Mouse (Mus musculus) MEL-GATA-1-ER (cell line): ENCODE results near the gene Ikzf1.
A peak's percentile ranks its signal among the peaks of the same experiment; 100 is the strongest.

Experiments
- DNase-seq: peaks from one replicate; pipeline ENCODE4 v3.0.0-alpha.2; 2012; ENCODE audit warnings: low read depth; ENCODE audit errors: extremely low read depth

Ikzf1 gene

DNA sequence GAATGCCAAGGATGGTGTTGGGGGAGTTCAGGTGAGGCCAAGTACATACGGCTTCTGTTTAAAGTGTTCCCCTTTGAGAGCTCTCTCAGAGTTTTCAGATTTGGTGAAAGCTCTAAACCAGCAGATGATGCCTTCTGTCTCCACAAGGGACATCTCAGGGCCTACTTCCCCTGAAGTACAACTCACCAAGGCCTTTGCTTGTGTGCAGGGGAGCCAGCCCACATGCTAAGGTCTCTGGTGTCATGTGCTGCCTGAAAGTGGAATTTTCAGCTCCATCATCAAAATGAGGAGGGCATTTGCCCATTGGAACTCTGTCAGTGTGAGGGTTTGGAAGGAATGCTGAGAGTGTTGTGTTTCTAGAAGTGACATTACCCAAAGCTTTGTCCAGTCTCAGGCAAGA lies 80.6 kb downstream of the Ikzf1 start:
- no peak for DNase-seq

GRCm38 (mm10) chr11:11766105-11766504 lies 81.3 kb downstream of the Ikzf1 start:
- no peak for DNase-seq

GRCm38 (mm10) chr11:11766736-11767135 lies 81.9 kb downstream of the Ikzf1 start:
- DNase-seq, result no peak

DNA sequence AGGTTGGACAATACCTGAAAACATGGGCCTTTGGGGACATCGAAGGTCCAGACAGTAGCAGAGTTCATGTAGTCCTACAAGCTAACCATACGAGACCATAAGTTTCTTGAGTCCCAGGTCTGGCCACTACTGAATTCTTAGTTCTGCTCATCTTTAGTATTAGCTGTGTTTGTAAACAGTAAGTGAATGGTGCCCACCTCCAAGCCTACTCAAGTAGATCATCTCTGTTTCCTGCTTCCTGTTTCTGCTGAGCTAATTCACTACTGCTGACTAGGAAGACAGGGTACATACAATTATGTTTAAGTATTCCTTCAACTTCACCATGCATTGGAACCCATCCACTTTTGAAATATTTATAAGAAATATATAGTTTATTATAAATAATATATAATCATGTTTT lies 83.3 kb downstream of the Ikzf1 start:
- no peak for DNase-seq

- DNase-seq, result no peak
Observed at GRCm38 (mm10) chr11:11769281-11769680, 84.5 kb downstream of the Ikzf1 start.

DNA sequence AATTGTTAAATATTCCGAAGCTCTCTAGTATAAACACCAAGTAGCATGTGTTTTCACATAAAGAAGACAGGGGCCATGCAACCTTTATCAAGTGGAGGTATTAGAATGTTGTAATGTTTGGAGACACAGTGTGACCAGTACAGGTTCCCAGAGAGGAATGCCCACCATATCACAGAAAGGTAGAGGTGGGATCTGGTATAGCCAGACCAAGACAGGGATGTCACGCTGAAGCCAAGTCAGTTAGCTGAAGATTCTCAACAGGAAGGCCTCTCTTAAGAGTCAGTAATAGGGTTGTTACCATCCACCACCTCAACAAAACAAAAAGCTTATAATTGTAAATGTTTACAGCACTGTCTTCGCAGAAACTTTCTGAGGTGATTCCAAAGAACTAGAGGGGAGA lies 85.9 kb downstream of the Ikzf1 start:
- no peak for DNase-seq

DNA sequence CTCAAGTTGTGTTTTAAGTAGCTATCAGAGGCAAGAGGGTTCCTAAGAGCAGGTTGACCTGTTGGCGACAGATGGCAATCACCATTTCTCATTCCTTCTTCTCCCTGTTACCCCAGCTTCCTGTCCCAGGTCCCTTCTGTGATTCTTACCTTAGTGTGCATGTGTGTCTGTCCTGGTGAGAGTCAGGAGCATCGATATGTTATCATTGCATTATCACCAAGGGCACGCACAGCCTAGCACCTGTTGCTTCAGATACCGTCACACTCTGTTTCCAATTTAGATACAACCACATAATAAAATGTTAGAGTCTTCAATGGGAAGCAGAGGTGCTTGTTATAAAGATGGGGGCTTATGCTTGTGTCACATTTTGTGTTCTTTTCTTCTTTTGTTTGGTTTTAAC lies 87.4 kb downstream of the Ikzf1 start:
- DNase-seq, result no peak

DNA sequence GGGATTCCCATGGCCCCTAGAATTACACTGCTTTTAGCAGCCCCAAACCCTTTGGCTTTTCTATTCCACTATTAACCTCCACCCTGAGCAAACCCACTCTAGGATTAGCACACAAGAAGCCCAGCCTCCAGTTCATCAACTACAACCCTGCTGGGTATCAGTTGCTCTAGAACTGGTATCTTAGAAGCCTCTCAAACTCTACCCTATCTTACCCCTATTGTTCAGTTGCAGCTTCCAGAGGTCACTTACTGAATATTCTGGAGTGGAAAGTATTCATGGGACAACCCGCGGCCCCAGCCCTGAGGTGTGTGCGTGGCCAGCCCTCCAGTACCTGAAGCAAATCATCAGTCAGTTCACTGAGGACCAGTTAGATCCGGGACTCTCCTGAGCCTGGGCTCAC lies 89.6 kb downstream of the Ikzf1 start:
- no peak for DNase-seq

DNA sequence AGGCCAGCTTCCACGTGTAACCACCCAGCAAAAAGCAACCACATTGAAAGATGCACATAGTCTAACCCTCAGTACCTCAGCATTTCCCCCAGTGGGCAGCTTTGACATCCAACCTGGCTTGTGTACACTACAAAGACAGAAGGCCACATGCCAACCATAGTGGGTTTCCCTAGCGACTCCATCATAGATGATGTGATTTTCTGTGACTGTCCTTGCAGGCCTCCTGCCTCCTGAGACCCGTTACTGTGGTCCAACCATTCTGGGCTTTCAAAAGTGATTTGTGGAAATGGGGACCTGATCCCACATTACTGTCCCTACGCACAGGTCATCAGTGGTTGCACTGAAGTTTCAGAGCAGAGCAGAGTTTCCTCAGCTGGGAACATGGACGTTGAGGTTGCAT lies 90.1 kb downstream of the Ikzf1 start:
- DNase-seq, result no peak

DNA sequence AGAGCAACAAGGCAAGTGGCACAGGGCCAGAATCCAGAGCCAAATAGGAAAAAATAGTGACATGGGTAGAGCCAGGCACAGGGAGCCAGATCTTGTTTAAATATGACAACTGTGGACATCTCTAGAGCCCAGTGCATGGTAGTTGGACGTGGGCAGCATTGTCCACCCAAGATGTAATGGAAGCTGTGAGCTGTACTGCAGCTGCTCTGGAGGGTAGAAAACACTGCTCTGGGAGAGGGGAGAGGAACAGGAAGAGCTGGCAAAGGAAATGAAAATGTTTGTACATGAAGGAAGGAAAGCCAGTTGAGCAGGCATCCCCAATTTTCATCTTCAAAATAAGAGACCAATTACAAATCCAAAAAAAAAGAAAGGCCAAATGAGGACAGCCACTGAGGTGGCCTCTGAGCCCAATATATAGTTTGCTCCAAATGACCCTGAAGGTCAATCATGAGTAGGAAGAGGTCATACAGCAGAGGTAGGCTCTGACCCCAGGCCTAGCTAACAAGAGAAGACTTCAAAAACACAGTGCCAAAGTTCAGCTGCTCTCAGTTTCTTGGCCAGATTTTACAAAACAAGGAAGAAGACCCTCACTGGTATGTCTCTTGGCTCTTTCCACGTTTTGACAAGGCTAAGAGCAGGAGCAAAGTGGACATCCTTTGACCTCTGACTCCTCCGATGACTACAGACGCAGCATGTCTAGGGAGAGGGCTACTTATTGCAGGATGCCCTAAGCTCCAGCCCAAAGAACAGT lies 91.4 kb downstream of the Ikzf1 start:
- DNase-seq, result no peak

DNA sequence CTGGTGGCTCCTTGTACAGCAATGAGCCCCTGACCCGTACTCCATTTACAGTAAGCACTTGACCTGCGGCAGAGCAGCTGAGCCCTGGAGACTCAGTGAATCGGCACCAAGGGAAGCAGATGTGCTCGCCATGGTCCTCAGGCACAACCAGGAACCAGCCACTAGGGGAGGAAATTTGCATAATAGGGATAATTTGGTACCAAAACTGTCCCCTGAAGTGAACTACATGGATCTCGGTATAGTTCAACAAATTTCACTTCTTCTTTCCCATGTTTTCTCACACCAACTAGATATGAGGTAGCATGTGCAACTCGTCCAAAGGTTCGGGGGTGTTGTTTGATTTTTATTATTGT lies 92.0 kb downstream of the Ikzf1 start:
- DNase-seq, result no peak

DNA sequence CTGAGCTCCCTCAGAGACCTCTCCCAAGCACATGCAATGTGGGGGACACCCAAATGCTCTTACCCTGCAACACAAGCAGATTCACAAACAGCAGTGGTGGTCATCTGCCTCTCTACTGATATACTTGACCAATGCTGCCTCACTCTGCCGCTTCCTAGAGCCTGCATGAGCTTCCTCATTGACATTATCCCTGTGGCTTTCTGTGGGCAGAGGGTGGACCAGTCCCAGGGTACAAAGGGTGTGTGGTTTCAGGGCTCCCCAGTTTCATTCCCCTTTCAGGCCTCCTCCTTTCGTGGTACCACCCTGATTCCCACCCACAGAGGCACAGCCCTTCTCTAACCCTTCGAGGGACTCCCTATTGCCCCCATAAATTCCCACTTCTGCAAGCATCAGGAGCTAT lies 92.4 kb downstream of the Ikzf1 start:
- no peak for DNase-seq

- DNase-seq, result no peak
Observed at GRCm38 (mm10) chr11:11777796-11778195, 93.0 kb downstream of the Ikzf1 start.

GRCm38 (mm10) chr11:11778345-11778744 lies 93.5 kb downstream of the Ikzf1 start:
- DNase-seq, result no peak

DNA sequence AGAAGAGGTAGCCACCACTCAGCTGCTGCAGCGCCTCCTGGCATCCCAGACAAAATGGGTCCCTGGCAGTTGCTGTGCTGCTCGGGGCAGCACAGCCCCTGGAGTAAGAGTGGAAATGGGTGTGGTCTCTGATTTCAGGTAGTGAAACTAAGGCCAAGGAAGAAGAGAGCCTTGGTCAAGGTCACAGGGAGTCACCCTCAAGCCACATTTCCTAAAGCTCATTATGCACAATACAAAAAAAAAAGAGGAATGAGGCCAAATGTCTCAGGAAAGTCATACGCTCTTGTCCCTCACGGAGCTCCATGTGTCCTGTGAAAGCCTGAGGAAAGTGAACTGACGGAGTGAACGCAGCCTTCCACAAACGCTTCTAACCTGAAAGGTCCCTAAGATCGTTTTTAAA lies 96.9 kb downstream of the Ikzf1 start:
- no peak for DNase-seq

DNA sequence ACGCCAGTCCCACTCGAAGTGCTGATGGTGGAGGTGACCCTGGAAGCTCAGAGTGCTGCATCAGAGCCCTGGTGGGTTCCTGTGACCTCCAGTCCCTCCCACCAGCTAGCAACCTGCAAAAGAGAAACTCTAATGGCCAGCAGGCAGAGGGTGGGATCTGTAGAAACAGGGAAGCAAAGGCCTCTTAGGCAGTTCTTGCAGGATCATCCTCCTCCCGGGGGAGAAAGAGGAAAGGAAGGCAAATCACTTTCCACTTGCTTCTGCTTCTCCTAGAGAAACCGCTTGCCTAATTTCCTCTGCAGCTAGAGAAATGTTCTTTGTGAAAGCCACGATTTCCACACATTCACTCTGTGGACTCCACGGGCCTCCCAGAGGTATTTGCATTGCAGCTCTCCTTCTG lies 100.7 kb downstream of the Ikzf1 start:
- DNase-seq, result no peak

DNA sequence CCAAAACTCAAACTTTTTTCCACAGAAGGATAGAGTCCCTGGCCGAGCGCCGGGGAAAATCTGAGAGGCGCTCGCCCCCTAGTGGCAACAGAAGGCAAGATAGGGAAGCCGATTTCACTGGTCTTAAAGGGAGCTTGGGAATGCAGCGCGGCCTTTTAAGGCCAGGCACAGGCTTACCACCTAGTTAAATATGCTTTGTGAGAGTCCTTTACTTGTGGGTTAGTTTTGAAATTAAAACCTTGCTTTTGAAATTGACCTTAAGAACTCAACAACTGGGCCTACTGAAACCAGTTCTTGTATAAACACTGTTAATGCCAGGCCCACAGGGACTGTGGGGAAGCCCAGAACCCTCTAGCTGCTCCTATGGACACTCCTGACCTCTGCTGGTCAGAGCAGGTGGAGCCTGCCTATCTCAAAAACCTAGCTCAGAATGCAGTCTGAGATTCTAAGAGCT lies 103.7 kb downstream of the Ikzf1 start:
- DNase-seq, result peak; percentile 63

DNA sequence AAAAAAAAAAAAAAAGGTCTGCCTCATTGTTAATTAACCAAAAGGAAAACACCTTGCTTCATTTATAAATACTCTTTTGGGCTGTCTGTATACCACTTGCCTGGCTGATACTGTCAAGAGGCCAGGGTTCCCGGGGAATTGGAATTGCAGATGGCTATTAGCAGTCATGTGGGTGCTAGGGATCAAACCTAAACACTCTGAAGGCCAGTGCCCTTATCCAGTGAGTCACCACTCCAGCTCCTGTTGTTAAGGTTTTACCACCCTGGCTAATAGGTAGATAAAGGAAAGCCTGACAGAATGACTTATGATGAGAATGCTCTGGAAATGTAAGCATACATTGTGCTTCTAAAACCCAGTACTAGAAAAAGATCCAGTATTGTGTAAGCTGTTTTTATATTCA lies 109.8 kb downstream of the Ikzf1 start:
- no peak for DNase-seq

GRCm38 (mm10) chr11:11798690-11799089 lies 113.9 kb downstream of the Ikzf1 start:
- DNase-seq, result no peak

DNA sequence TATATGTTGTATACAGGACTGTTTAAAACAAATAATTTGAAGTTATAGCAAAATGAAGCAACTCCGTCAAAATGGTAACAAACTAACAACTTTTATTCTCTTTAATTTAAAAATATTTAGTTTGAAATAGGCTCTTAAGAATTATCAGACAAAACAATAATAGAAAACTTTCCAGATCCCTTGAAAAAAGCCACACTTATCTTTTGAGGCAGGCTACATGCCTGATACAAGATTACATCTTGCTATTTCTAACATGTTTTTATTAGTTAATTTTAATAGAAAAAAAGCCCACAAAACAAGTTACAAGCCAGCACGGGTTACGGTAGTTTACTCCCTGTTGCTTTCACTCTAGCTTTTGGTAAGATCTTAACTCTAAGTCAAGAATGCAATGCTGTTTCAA lies 115.5 kb downstream of the Ikzf1 start:
- no peak for DNase-seq

- no peak for DNase-seq
Observed at GRCm38 (mm10) chr11:11801067-11801466, 116.3 kb downstream of the Ikzf1 start.

- no peak for DNase-seq
Observed at GRCm38 (mm10) chr11:11804421-11804820, 119.6 kb downstream of the Ikzf1 start.

DNA sequence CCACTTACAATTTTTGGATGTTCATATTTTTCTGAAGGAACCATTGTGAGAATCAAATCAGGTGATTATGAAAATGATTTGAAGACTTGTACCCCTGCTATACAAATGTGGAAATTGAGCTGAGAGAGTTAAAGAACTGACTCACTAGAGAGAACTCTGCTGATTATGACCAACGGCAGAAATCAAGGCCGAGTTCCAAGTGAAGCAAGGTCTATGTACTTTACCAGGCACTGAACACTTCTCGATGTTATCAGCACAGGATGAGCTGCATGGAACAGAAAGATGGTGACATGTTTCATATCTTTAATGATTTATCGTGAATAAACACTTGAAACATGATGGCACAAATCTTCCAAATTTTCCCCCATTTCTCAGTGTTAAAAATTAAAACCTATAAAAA lies 121.1 kb downstream of the Ikzf1 start:
- DNase-seq, result no peak
